Mouse (Mus musculus): ENCODE data around the gene Ptdss2. TPM values are rescaled to one million over a fixed set of nuclear protein-coding genes. Genes with fewer than 3 reads are reported as not detected.

Ptdss2 gene
- total RNA-seq, 4 experiments from 2014 or later = 18.6 to 26.4 (median 22.0) TPM

- no peak for DNase-seq (ENCODE audit: low spot score in 2 of 2)
These were observed 1.1 kb upstream of the Ptdss2 start for GRCm38 (mm10) chr7:141121051-141121531.

DNA sequence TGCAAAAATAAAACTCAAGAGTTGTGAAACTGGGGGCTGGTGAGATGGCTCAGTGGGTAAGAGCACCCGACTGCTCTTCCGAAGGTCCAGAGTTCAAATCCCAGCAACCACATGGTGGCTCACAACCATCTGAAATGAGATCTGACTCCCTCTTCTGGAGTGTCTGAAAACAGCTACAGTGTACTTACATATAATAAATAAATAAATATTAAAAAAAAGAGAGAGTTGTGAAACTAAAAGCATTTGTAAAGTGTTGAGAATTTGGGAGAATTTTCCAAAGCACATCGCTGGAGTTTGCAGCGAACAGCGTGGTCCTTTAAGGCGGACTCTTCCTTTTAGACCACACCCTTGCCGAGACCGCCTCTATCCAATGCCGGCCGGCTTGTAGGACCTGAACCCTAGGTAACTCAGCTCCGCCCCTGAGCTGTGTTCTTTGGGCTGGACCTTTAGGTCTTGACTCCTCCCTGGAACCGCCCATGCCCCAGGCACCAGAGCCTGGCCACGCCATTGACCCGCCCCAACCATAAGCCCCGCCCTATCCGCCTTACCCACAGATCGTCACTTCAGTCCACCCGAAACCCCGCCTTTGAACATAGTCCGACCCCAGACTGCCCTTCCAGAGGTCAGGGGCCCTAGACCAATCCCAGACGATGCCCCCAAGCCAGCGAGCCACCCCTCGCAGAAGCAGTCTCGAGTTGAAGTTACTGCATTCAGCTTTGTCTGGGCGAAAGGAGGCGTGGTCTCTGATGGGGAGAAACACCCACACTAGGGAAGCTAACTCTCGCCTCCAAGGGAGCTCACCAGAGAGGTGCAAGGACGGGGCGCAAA, 721 bp downstream of the Ptdss2 start:
- peak; percentile 90 to 93 for DNase-seq (ENCODE audit: low spot score in 2 of 2)

DNA sequence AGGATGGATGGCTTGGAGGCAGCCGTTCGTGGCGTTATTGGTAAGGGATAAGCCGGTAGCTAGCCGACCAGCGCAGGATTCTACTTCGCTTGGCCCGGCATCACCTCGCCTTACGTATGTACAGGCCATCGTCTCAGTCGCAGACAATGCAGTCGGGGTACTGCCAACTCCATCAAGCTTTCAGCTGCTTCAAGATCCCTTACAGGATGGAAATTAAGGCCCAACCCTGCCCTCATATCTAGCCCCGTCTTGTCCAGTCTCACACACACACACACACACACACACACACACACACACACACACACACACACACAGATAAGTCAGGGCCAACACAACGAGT, 1.3 kb downstream of the Ptdss2 start:
- DNase-seq (ENCODE audit: low spot score in 2 of 2) = no peak

DNA sequence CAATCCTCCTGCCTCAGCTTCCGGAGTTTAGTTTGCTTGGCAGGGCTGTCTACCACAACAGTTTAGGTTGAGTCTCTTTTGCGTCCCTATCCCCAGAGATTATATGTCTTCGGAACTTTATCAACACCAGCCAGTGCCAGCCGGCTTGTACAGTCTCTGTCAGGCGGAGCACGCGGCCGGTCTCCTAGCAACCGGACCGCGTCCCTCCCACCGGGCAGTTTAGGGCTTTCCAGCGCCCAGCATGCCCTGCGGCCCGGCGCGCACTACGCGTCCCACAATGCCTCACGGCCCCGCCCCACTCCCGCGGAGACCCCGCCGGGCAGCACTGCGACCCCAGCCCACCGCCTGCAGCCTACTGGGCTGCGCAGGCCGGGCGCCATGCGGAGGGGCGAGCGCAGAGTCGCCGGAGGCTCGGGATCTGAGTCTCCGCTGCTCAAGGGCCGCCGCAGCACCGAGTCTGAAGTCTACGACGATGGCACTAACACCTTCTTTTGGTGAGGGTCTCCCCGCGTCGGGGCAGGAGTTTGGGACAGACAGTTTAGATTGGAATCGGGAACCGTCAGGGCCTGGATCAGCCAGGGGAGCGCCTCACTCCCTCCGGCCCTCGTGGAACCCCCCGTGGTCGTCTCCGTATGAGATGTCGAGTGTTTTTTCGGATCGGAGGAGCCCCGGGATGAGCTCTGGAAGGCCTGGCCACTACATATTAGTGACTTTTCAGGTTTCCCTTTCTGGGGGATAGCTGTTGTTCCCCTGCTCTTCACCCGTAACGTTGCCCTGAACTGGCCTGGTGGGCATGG, 9.0 kb downstream of the Ptdss2 start:
- peak; percentile 75 to 84 for DNase-seq (ENCODE audit: low spot score in 2 of 2)

DNA sequence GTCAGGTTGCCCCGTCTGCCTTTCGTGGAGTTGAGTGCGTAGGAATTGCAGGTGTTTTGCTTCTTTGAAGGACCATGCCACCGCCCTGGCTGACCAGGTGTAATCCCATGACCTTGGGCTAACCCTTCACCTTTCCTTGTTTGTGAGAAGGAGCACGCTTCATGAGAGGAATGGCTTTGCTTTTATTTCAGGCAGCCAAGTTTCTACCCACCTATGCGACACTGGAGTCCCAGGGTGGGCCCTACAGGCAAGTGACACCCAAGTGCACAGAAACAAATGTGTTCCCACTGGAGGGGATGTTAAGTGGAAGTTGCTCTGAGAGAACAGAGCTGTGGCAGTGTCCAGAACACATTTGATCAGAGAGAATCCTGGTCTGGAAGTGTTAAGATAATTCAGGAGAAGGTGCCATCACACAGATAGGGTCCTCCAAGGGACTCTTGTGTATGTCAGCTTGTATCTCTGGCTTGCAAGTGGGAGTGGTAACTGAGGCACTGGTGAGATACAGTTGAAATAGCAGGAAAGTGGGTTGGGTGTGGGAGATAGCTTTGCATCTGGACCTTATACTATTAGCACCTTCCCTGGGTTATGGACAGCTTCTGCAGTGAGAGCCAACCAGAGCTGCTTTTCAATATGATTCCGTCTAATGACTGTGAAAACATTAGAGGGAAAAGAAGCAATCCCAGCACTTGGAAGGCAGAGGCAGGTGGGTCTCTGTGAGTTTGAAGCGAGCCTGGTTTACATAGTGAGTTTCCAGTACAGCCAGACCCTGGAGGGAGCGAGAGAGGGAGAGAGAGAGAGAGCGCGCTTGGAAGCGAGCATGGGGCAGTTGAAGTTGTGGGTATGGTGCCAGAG, 9.9 kb downstream of the Ptdss2 start:
- DNase-seq (ENCODE audit: low spot score in 2 of 2) = no peak

DNA sequence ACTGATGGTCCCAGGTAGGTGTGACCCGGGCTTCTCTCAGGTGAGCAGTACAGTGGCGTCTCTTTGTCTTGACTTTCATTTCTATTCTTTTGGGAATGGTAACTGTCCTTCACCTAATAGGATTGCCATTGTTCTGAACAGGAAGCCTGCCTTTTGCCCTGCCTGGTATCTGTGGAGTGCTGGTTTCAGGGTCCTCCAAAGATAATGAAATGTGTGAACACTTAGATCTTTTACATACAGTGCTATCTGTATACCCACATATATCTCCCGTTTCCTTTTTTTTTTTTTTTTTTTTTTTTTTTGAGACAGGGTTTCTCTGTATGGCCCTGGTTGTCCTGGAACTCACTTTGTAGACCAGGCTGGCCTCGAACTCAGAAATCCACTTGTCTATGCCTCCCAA, 19.1 kb downstream of the Ptdss2 start:
- DNase-seq (ENCODE audit: low spot score in 2 of 2) = no peak

- DNase-seq (ENCODE audit: low spot score in 2 of 2) = no peak
These were observed 20.9 kb downstream of the Ptdss2 start for GRCm38 (mm10) chr7:141143112-141143511.

DNA sequence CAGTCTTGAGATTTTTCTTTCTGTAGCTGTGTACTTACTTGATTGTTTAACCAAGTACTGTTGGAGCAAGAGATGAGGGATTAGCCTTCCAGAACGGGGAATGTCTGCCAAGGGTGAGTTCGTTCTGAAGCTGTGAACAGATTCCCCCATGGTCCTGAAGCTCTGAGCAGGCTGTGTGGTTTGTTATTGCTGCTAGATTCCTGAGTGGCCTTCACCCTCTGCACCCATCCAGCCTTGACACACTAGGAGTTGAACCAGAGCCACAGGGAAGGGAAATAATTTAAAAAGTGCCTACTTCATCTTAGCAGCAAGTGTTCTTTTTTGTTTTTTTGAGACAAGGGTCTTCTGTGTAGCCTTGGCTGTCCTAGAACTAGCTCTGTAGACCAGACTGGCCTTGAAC, 21.7 kb downstream of the Ptdss2 start:
- no peak for DNase-seq (ENCODE audit: low spot score in 2 of 2)

DNA sequence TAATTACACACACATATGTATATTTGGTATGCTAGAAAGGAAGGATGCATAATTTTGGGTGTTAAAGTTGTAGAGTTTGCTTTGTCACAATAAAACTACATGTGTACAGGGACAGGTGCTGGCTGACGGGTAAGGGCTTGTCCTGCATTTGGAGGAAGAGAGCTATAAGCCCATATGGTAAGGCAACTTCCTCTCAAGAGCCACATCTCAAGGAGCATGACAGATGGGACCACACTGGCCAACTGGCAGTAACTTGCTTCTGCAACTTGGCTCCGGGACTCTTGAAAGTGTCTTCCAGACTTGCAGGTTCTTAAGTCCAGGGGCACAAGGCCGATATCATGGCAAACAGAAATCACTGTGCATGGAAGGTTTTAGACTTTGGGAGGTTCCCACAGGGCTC, 22.5 kb downstream of the Ptdss2 start:
- DNase-seq (ENCODE audit: low spot score in 2 of 2) = no peak

- no peak for DNase-seq (ENCODE audit: low spot score in 2 of 2)
These were observed 23.2 kb downstream of the Ptdss2 start for GRCm38 (mm10) chr7:141145403-141145802.

DNA sequence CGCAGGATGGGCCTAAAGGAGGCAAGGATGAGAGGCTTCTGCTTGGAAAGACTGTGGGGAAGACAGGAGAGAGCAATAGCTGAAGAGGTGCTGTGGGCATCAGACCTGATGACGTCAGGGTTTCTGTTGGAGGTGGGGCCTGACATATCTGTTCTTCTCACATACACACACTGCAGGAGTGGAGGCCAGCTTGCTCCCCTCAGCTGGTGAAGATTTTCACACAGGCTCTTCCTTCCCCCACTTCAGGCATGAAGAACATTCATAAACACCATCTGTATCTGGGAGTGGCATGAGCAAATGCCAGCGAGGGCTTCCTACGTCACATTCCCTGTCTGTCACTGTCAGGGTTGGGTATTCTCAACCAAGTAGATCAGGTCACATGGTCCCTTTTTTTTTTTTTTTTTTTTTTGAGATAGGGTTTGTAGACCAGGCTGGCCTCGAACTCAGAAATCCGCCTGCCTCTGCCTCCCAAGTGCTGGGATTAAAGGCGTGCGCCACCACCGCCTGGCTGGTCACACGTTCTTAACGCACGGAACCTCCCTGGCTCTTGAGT, 23.9 kb downstream of the Ptdss2 start:
- no peak for DNase-seq (ENCODE audit: low spot score in 2 of 2)

GRCm38 (mm10) chr7:141147044-141147443, 24.9 kb downstream of the Ptdss2 start:
- DNase-seq (ENCODE audit: low spot score in 2 of 2) = no peak

DNA sequence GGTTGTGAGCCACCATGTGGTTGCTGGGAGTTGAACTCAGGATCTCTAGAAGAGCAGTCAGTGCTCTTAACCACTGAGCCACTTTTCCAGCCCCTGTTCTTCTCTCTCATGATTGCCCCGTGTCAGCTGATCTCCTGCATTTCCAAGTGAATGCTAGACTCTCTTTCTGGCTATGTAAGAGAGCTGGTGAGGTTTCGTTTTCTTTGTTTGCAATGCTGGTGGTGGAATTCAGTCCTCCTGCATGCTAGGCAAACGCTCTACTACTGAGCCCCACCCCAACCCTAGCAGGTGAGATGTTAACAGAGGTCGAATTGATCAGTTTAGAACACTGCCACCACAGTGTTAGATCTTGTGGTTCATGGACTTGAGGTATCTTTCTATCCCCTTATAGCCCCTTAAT, 26.5 kb downstream of the Ptdss2 start:
- no peak for DNase-seq (ENCODE audit: low spot score in 2 of 2)

- no peak for DNase-seq (ENCODE audit: low spot score in 2 of 2)
These were observed 33.2 kb downstream of the Ptdss2 start for GRCm38 (mm10) chr7:141155362-141155761.

DNA sequence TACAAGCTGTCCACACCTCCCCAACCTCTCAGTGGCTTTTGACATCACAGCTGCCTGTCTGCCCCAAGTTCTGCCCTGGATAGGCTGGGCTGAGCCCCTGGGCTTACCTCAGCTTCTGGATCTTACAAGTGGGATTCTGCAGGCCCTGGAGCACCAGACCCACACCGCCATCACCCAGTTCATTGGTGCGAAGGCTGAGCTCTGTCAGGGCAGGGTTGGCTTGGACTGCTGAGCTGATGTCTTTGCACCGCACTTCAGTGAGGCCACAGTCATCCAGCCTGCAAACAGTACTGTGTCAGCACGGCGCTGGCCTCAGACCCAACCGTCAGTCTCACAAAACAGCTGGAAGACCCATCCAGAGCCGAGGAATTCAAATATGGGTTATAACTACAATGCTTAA, 42.2 kb downstream of the Ptdss2 start:
- DNase-seq (ENCODE audit: low spot score in 2 of 2) = no peak

DNA sequence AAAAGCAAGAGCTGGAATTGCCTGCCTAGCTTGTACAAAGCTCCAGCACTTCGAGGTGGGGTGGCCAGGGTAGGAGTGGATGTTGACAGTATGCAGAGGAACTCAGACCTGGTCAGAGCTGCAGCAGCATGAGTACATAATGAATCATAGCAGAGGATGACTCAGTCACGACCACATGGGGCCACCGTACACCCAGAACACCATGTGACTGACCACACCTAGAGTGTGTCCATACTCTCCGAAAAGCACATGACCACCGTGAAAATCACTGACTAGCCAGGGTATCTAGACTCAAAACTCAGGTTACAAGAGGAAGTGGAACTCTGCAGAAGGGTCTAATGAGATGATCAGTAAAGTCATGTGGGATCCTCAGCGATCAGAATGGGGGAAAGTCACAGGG, 42.7 kb downstream of the Ptdss2 start:
- no peak for DNase-seq (ENCODE audit: low spot score in 2 of 2)

- DNase-seq (ENCODE audit: low spot score in 2 of 2) = peak in 1 of 2 experiments; percentile 31
These were observed 45.8 kb downstream of the Ptdss2 start for GRCm38 (mm10) chr7:141167901-141168517.

- peak; percentile 49 for DNase-seq (ENCODE audit: low spot score in 2 of 2)
These were observed 46.4 kb downstream of the Ptdss2 start for GRCm38 (mm10) chr7:141168518-141168953.

- DNase-seq (ENCODE audit: low spot score in 2 of 2) = no peak
These were observed 47.1 kb downstream of the Ptdss2 start for GRCm38 (mm10) chr7:141169300-141169699.

DNA sequence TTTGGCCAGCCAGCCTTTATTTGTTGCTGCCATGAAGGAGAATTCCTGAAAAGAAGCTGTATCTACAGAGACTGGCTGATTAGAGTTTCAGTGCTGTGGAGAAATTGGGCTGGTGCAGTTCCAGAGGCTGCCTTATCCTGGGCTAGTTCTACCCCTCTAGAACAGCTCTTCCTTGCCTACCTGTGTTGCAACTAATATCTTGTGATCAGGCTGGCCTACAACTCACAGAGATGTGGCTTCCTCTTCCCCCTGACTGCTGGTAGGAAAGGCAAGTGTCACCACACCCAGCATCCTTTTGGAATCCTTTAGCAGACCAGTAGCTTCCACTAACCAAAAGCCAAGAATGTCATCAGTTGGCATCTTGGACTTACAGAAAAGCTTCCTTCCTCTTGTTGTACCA, 47.7 kb downstream of the Ptdss2 start:
- DNase-seq (ENCODE audit: low spot score in 2 of 2) = no peak
